Comparison of ENCODE assay signal across 9 mouse cellular contexts in the genomic region with DNA sequence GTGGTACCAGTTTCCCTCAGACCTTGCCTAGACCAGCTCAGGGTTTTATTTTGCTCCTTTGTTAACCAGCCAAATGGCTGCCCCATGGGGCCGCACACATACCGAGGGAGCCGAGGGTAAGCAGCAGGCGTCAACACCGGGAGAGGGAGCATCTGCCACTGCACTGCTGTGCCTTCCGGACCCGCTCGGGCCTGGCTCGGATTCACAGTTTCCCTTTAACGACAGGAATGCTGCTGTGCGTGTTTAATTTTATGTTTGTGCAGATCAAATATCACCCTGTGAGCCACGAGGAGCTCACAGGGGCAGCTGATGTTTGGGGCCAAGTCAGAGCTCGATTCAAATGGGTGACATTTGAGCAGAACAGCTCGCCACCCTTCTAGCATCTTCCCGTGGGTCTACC. TPM values are rescaled to one million over a fixed set of nuclear protein-coding genes. Genes with fewer than 3 reads are reported as not detected.
DNase-seq lines count a peak whose midpoint lies in the region; ATAC-seq and TF ChIP-seq lines count a peak whose summit lies in the region.
"Had no signal": no experiment of that assay in that cellular context is flagged by ENCODE, and none has a peak within 500 bp of the region (broad histone marks: within the 10 kb centered on the region; RNA-seq: fewer than 3 reads in every experiment).

No protein-coding gene starts in this region.

- no peak for ATAC-seq in heart, embryonic 12.5 days (ENCODE audit: insufficient number of reproducible peaks, low FRiP score)
- ATAC-seq in intestine, postnatal 0 days = no peak
- no peak; the same call in 1 of the 2 replicates for ATAC-seq in stomach, embryonic 16.5 days (ENCODE audit: insufficient read depth, low FRiP score)

- H3K9me3 ChIP-seq in heart, embryonic 12.5 days (replicated peaks) = no peaks in the 10 kb centered on the region
- H3K9me3 ChIP-seq in intestine, postnatal 0 days (ENCODE audit: control insufficient read depth) = no peaks in the 10 kb centered on the region
- H3K9me3 ChIP-seq in stomach, embryonic 16.5 days (replicated peaks; ENCODE audit: control insufficient read depth, low read length) = no peaks in the 10 kb centered on the region

- no peaks in the 10 kb centered on the region for H3K36me3 ChIP-seq in heart, embryonic 12.5 days
- no peaks in the 10 kb centered on the region for H3K36me3 ChIP-seq in testis, adult 2 months (ENCODE audit: control insufficient read depth, insufficient read depth, low read length)
- H3K36me3 ChIP-seq in intestine, postnatal 0 days (ENCODE audit: control insufficient read depth, insufficient read depth) = no peaks in the 10 kb centered on the region
- H3K36me3 ChIP-seq in stomach, embryonic 16.5 days (ENCODE audit: control insufficient read depth, insufficient read depth, low read length) = no peaks in the 10 kb centered on the region

- no peak for TF ChIP-seq POLR2A in testis, adult 2 months (IDR thresholded peaks at IDR 0.05; ENCODE audit: control insufficient read depth, low read depth, low read length)

- DNase-seq in heart, adult 11 months = no peak
- no peak for DNase-seq in testis, postnatal 14 days (ENCODE audit: low spot score)
- no peak for DNase-seq in urinary bladder, postnatal 36 days (ENCODE audit: low spot score in 2 of 2)
- DNase-seq in T-cell, adult 2 months (ENCODE audit: low spot score) = no peak

- peaks cover 63% of the 10 kb centered on the region for H3K27me3 ChIP-seq in heart, embryonic 12.5 days (replicated peaks)
- H3K27me3 ChIP-seq in testis, adult 2 months (ENCODE audit: control insufficient read depth, insufficient read depth, low read length) = no peaks in the 10 kb centered on the region
- 0 out of 2 replicates have a peak, but pooled peaks cover 4% of the 10 kb centered on the region for H3K27me3 ChIP-seq in intestine, postnatal 0 days (replicated peaks; ENCODE audit: control insufficient read depth, insufficient read depth, low read length)
- H3K27me3 ChIP-seq in stomach, embryonic 16.5 days (ENCODE audit: control insufficient read depth, insufficient read depth, low read length) = peaks cover 4% of the 10 kb centered on the region; the same call in 1 of the 2 replicates

- no peak overlapping the region for H3K27ac ChIP-seq in heart, embryonic 12.5 days (ENCODE audit: poor library complexity, severe bottlenecking)
- no peak overlapping the region for H3K27ac ChIP-seq in testis, adult 2 months (ENCODE audit: control insufficient read depth, insufficient read depth, low read depth, low read length)
- no peak overlapping the region for H3K27ac ChIP-seq in intestine, postnatal 0 days (ENCODE audit: low read depth, low read length)
- H3K27ac ChIP-seq in stomach, embryonic 16.5 days (ENCODE audit: low read length) = no peak overlapping the region

- H3K4me1 ChIP-seq in heart, embryonic 12.5 days (replicated peaks) = peaks cover 12% of the 10 kb centered on the region
- H3K4me1 ChIP-seq in testis, adult 2 months (ENCODE audit: control insufficient read depth, insufficient read depth, low read length) = no peaks in the 10 kb centered on the region
- H3K4me1 ChIP-seq in intestine, postnatal 0 days (replicated peaks; ENCODE audit: control insufficient read depth, insufficient read depth, low read length) = no peaks in the 10 kb centered on the region
- 0 out of 2 replicates have a peak, but pooled peaks cover 9% of the 10 kb centered on the region for H3K4me1 ChIP-seq in stomach, embryonic 16.5 days (ENCODE audit: control insufficient read depth, insufficient read depth, low read length)

- 7% methylated on average over 15 of the region's 15 CpGs for WGBS in heart, embryonic 12.5 days
- WGBS in intestine, postnatal 0 days = 11% methylated on average over 15 of the region's 15 CpGs
- WGBS in stomach, embryonic 16.5 days = 4% methylated on average over 15 of the region's 15 CpGs

- no peak for TF ChIP-seq CTCF in testis, adult 2 months (IDR thresholded peaks at IDR 0.05; ENCODE audit: control insufficient read depth, insufficient read depth, insufficient replicate concordance, low read depth, low read length)
- TF ChIP-seq CTCF in intestine, postnatal 0 days (IDR thresholded peaks at IDR 0.05; ENCODE audit: low read depth) = 0 out of 2 replicates have a peak, but pooled peaks have one; percentile 3

- peak overlapping the region; percentile 52 for H3K4me2 ChIP-seq in heart, embryonic 12.5 days
- no peak overlapping the region; the same call in 1 of the 2 replicates for H3K4me2 ChIP-seq in intestine, postnatal 0 days (replicated peaks; ENCODE audit: low read depth)
- peak overlapping the region; percentile 25 for H3K4me2 ChIP-seq in stomach, embryonic 16.5 days (ENCODE audit: low read depth, low read length)

- peak overlapping the region; percentile 19 for H3K4me3 ChIP-seq in heart, embryonic 12.5 days
- peak overlapping the region; percentile 32 for H3K4me3 ChIP-seq in testis, adult 2 months (ENCODE audit: control insufficient read depth, low read depth, low read length)
- H3K4me3 ChIP-seq in intestine, postnatal 0 days (ENCODE audit: low read depth, low read length) = no peak overlapping the region
- peak overlapping the region; percentile 6; the same call in 1 of the 2 replicates for H3K4me3 ChIP-seq in stomach, embryonic 16.5 days (replicated peaks; ENCODE audit: low read length)
- H3K4me3 ChIP-seq: erythroblast, embryonic 14.5 days had no signal

- peak overlapping the region; percentile 13; the same call in 1 of the 2 replicates for H3K9ac ChIP-seq in heart, embryonic 12.5 days
- H3K9ac ChIP-seq in intestine, postnatal 0 days (ENCODE audit: low read depth, low read length) = no peak overlapping the region
- H3K9ac ChIP-seq in stomach, embryonic 16.5 days (ENCODE audit: low read length) = peak overlapping the region; percentile 50

RNA-seq across cellular contexts. Expression of gene Cep170b, which starts 19.7 kb away (rescaled TPM):
- 7.0 and 7.3 TPM in 2 replicates for polyA plus RNA-seq in heart, embryonic 12.5 days (2016; fragmentation: Nextera tagmentation; extraction: Ambion mirVana)
- polyA plus RNA-seq in testis, adult 2 months (2012; rRNA removed) = 27.4 and 28.8 TPM in 2 replicates
- 12.7 and 13.4 TPM in 2 replicates for polyA plus RNA-seq in intestine, postnatal 0 days (2015; fragmentation: Nextera tagmentation; extraction: Ambion mirVana)
- polyA plus RNA-seq in stomach, embryonic 16.5 days (2015; fragmentation: Nextera tagmentation; extraction: Ambion mirVana) = 19.8 and 21.9 TPM in 2 replicates

RNA-seq across cellular contexts. Expression of gene Zbtb42, which starts 21.9 kb away (rescaled TPM):
- 4.7 and 6.4 TPM in 2 replicates for polyA plus RNA-seq in heart, embryonic 12.5 days (2016; fragmentation: Nextera tagmentation; extraction: Ambion mirVana)
- 49.9 and 55.5 TPM in 2 replicates for polyA plus RNA-seq in testis, adult 2 months (2012; rRNA removed)
- polyA plus RNA-seq in intestine, postnatal 0 days (2015; fragmentation: Nextera tagmentation; extraction: Ambion mirVana) = 8.1 and 8.3 TPM in 2 replicates
- polyA plus RNA-seq in stomach, embryonic 16.5 days (2015; fragmentation: Nextera tagmentation; extraction: Ambion mirVana) = 9.7 and 12.2 TPM in 2 replicates

RNA-seq across cellular contexts. Expression of gene Akt1, which starts 25.8 kb away (rescaled TPM):
- 180 and 184 TPM in 2 replicates for polyA plus RNA-seq in heart, embryonic 12.5 days (2016; fragmentation: Nextera tagmentation; extraction: Ambion mirVana)
- polyA plus RNA-seq in testis, adult 2 months (2012; rRNA removed) = 28.3 and 29.1 TPM in 2 replicates
- polyA plus RNA-seq in intestine, postnatal 0 days (2015; fragmentation: Nextera tagmentation; extraction: Ambion mirVana) = 121 and 125 TPM in 2 replicates
- polyA plus RNA-seq in stomach, embryonic 16.5 days (2015; fragmentation: Nextera tagmentation; extraction: Ambion mirVana) = 50.7 and 52.8 TPM in 2 replicates

RNA-seq across cellular contexts. Expression of gene Siva1, which starts 56.0 kb away (rescaled TPM):
- 99.4 and 116 TPM in 2 replicates for polyA plus RNA-seq in heart, embryonic 12.5 days (2016; fragmentation: Nextera tagmentation; extraction: Ambion mirVana)
- 36.0 and 41.7 TPM in 2 replicates for polyA plus RNA-seq in testis, adult 2 months (2012; rRNA removed)
- polyA plus RNA-seq in intestine, postnatal 0 days (2015; fragmentation: Nextera tagmentation; extraction: Ambion mirVana) = 52.6 and 54.5 TPM in 2 replicates
- 152 and 171 TPM in 2 replicates for polyA plus RNA-seq in stomach, embryonic 16.5 days (2015; fragmentation: Nextera tagmentation; extraction: Ambion mirVana)

RNA-seq across cellular contexts. Expression of gene Pld4, which starts 59.9 kb away (rescaled TPM):
- 3.0 and 4.2 TPM in 2 replicates for polyA plus RNA-seq in heart, embryonic 12.5 days (2016; fragmentation: Nextera tagmentation; extraction: Ambion mirVana)
- 4.0 TPM in 2 replicates for polyA plus RNA-seq in testis, adult 2 months (2012; rRNA removed)
- 6.7 and 6.9 TPM in 2 replicates for polyA plus RNA-seq in intestine, postnatal 0 days (2015; fragmentation: Nextera tagmentation; extraction: Ambion mirVana)
- polyA plus RNA-seq in stomach, embryonic 16.5 days (2015; fragmentation: Nextera tagmentation; extraction: Ambion mirVana) = 13.7 and 17.1 TPM in 2 replicates
